Mouse (Mus musculus): ENCODE measurements at regions not wholly inside any gene's neighbourhood (a gene's known extent, or its start where the extent isn't known, plus 50 kb on each side); places are given as distances from the start of the nearest gene placed in this dataset.
A peak's percentile ranks its signal among the peaks of the same experiment; 100 is the strongest.

DNA sequence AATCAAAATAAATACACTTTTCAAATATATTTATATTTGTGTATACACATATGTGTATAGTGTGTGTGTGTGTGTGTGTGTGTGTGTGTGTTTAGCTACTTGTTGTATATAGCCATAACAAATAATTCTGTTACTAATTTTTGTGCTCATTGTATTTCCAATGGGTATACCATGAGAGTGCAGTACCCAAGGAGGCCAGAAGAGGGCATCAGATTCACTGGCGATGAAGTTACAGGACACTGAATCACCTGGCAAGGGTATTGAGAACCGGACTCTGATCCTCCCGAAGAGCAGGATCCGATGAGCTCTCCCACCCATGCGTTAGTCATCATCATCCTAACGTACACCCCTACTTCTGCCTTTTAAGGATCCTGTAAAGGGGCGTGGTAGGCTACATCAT lies 249.3 kb upstream of the Rpl38 start:
- no peak for DNase-seq
- Histone ChIP-seq H3K9ac (no peak overlapping the region), H3K27me3 (ENCODE audit: insufficient read depth, low read length) (no peaks in the 10 kb centered on the region), H3K4me3 (ENCODE audit: low read depth, low read length) (no peak overlapping the region), H3K4me1 (ENCODE audit: insufficient read depth) (no peaks in the 10 kb centered on the region), H3K36me3 (ENCODE audit: insufficient read depth) (no peaks in the 10 kb centered on the region), H3K27ac (ENCODE audit: low read depth, low read length) (no peak overlapping the region), H3K4me2 (ENCODE audit: low read depth) (no peak overlapping the region), H3K9me3 (ENCODE audit: low read length) (no peaks in the 10 kb centered on the region)
- no peak for ATAC-seq
- WGBS, result 87% methylated on average over 7 of the region's 7 CpGs
- peak; percentile 47 for TF ChIP-seq CTCF (IDR thresholded peaks at IDR 0.05; ENCODE audit: low read depth)

DNA sequence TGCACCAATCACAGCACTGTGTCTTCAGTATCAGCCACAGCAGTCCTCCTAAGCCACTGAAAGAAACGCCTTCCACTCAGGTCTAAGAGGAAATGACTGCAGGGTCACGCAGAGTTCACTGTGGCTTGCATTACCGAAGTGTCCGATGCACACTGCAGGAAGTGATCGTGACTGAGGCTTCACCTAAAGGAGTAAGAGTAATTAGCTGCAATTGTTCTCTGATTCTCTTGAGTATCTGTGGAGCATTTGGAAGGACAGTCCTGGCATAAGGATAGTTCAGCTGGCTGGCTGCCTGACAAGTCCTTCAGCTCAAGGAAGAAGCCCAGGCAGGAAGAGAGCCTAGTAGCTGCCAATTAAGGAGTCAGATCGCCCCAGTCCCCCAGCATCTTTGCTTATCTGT lies 252.2 kb upstream of the Rpl38 start:
- WGBS, result 63% methylated on average over 6 of the region's 6 CpGs
- no peak overlapping the region for H3K4me3 ChIP-seq (ENCODE audit: low read depth, low read length)
- no peak overlapping the region for H3K27ac ChIP-seq (ENCODE audit: low read depth, low read length)
- no peak for ATAC-seq
- H3K36me3 ChIP-seq (ENCODE audit: insufficient read depth), result no peaks in the 10 kb centered on the region
- H3K4me1 ChIP-seq (ENCODE audit: insufficient read depth), result no peaks in the 10 kb centered on the region
- no peak for TF ChIP-seq CTCF (IDR thresholded peaks at IDR 0.05; ENCODE audit: low read depth)
- H3K4me2 ChIP-seq (ENCODE audit: low read depth), result no peak overlapping the region
- H3K9ac ChIP-seq, result no peak overlapping the region
- H3K9me3 ChIP-seq (ENCODE audit: low read length), result no peaks in the 10 kb centered on the region
- no peaks in the 10 kb centered on the region for H3K27me3 ChIP-seq (ENCODE audit: insufficient read depth, low read length)
- no peak for DNase-seq

DNA sequence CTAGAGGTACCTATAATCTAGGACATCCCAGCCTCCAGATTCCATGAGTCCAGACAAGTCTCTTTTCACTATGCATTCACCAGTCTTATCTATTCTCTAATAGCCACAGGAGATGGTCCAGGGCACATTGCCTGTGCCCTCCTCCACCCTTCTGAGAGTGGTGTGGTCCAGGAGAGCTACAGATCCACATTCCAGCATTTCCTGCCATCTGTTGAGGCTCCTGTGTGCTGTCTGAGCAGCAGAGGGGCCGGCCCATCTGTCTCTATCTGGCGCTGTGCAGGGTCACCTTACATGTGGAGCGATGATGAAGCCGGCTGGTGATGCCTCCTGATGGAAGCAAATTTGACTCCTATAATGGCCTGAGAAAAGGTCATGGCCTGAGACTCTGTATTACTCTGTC lies 263.9 kb upstream of the Rpl38 start:
- no peak for DNase-seq

DNA sequence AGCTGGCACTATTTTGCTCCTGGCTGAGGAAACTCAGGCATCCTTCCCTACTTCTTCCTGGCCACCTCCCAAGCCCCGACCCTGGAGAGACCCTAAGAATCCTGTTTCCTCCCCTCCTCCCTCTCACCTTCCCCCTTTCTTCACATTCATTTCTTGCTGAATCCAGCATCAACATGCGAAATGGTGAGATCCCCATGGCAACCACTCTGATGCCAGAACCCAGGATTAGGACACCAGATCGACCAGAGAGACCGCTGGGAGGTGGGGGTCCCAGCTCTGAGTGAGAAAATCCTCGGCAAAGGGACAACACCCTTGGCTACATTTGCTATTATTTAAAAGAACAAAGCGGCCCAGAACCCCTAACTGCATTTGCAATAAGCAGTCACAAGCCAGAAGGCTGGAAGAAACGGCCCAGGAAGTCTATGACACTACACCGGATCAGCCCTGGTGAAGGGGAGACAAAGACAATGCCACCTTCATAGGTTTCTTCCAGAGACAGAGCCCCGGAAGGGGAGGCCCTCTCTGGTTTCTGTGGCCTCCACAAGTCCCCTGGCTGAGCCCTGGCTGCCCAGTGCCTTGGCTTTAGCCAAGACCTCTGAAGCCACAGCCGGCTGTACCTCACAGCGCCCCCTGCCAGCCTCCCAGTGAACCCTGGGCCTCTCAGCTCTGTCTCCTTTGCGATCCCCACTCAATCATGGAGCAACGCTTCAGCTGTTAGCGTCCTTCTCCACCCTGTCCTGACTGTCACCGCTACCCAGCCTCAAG lies 265.6 kb upstream of the Rpl38 start:
- Histone ChIP-seq H3K27ac (ENCODE audit: low read depth, low read length) (peak overlapping the region; percentile 40; the same call in 1 of the 2 replicates), H3K9ac (no peak overlapping the region; the same call in 1 of the 2 replicates), H3K4me3 (ENCODE audit: low read depth, low read length) (no peak overlapping the region), H3K36me3 (ENCODE audit: insufficient read depth) (no peaks in the 10 kb centered on the region), H3K9me3 (ENCODE audit: low read length) (no peaks in the 10 kb centered on the region), H3K4me1 (ENCODE audit: insufficient read depth) (peaks cover 13% of the 10 kb centered on the region), H3K4me2 (ENCODE audit: low read depth) (no peak overlapping the region), H3K27me3 (ENCODE audit: insufficient read depth, low read length) (no peaks in the 10 kb centered on the region)
- WGBS, result 18% methylated on average over 15 of the region's 15 CpGs
- DNase-seq (peak; percentile 75), ATAC-seq (peak; percentile 84)
- TF ChIP-seq CTCF (IDR thresholded peaks at IDR 0.05; ENCODE audit: low read depth), result peak; percentile 57

More for the DNA sequence above, 263.9 kb upstream of the Rpl38 start:
- H3K4me3 ChIP-seq (ENCODE audit: low read depth, low read length), result no peak overlapping the region
- no peak overlapping the region for H3K9ac ChIP-seq
- ATAC-seq, result no peak
- no peaks in the 10 kb centered on the region for H3K27me3 ChIP-seq (ENCODE audit: insufficient read depth, low read length)
- no peak for TF ChIP-seq CTCF (IDR thresholded peaks at IDR 0.05; ENCODE audit: low read depth)
- WGBS, result 73% methylated on average over 4 of the region's 4 CpGs
- no peaks in the 10 kb centered on the region for H3K9me3 ChIP-seq (ENCODE audit: low read length)
- peaks cover 13% of the 10 kb centered on the region for H3K4me1 ChIP-seq (ENCODE audit: insufficient read depth)
- H3K27ac ChIP-seq (ENCODE audit: low read depth, low read length), result no peak overlapping the region
- no peak overlapping the region for H3K4me2 ChIP-seq (ENCODE audit: low read depth)
- H3K36me3 ChIP-seq (ENCODE audit: insufficient read depth), result no peaks in the 10 kb centered on the region

DNA sequence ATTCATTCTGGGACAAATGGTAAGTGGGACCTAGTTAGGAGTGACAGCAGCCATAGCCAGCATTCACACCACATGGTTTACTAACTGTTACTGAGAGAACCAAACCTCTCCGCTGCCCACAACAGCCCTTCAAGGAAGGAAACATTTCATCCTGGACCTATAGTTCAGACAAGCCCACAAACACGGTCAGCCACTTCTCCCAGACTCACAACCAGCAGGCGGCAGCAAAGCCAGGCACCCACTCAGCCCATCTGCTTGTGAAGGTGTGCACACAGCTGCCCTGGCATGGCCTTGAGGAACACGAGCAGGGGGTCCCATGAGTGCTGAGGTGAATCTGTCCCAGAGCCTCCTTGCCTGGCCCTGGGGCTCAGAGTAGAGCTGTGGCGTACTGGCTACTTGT lies 267.6 kb upstream of the Rpl38 start:
- no peak overlapping the region for H3K4me3 ChIP-seq (ENCODE audit: low read depth, low read length)
- H3K9me3 ChIP-seq (ENCODE audit: low read length), result no peaks in the 10 kb centered on the region
- DNase-seq, result no peak
- no peaks in the 10 kb centered on the region for H3K36me3 ChIP-seq (ENCODE audit: insufficient read depth)
- H3K4me2 ChIP-seq (ENCODE audit: low read depth), result no peak overlapping the region
- no peaks in the 10 kb centered on the region for H3K27me3 ChIP-seq (ENCODE audit: insufficient read depth, low read length)
- 71% methylated on average over 5 of the region's 5 CpGs for WGBS
- peak; percentile 45 for TF ChIP-seq CTCF (IDR thresholded peaks at IDR 0.05; ENCODE audit: low read depth)
- ATAC-seq, result no peak
- no peak overlapping the region for H3K9ac ChIP-seq
- no peak overlapping the region for H3K27ac ChIP-seq (ENCODE audit: low read depth, low read length)
- peaks cover 13% of the 10 kb centered on the region for H3K4me1 ChIP-seq (ENCODE audit: insufficient read depth)

DNA sequence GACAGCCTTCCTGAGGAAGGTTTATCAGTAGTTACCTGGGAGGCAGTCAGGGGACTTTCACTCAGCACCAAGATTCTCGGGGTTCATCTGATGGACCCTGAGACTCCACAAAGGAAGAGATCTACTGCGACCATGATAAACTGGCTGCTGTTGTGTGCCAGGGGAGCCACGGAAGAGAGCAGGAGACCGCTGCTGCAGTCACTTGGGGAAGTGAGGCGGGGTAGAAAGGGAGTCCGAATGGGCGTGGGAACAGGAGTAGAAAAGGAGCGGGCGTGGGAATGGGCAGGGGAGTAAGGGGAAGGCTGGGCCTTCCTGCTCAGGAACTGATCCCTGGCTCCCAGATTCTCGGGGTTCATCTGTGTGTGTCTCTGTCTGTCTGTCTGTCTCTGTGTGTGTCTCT lies 276.2 kb upstream of the Rpl38 start:
- Histone ChIP-seq H3K9me3 (ENCODE audit: low read length) (no peaks in the 10 kb centered on the region), H3K4me3 (ENCODE audit: low read depth, low read length) (no peak overlapping the region), H3K36me3 (ENCODE audit: insufficient read depth) (no peaks in the 10 kb centered on the region), H3K9ac (no peak overlapping the region), H3K4me2 (ENCODE audit: low read depth) (no peak overlapping the region), H3K27me3 (ENCODE audit: insufficient read depth, low read length) (no peaks in the 10 kb centered on the region), H3K27ac (ENCODE audit: low read depth, low read length) (no peak overlapping the region), H3K4me1 (ENCODE audit: insufficient read depth) (no peaks in the 10 kb centered on the region)
- no peak for TF ChIP-seq CTCF (IDR thresholded peaks at IDR 0.05; ENCODE audit: low read depth)
- ATAC-seq, result no peak
- 73% methylated on average over 10 of the region's 10 CpGs for WGBS
- no peak for DNase-seq

DNA sequence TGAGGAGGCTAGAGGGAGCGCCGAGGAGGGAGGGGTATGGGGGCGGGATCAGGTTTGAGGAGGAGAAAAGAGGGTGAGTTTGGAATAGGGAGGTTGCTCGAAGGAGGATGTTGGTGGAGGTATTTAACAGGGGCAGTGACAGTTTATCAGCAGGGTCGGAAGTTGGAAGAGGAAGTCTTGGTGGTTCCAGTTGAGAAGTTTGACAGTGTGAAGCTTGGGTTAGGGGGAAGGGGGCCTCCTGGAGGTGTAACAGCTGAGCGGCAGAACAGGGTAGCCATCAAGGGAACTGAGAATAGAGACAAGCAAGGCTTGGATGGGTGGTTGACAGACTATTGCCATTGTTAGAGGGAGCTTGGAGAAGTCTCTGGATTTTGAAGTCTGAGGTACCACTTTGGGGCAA lies 276.8 kb upstream of the Rpl38 start:
- DNase-seq, result no peak
- no peak overlapping the region for H3K27ac ChIP-seq (ENCODE audit: low read depth, low read length)
- no peak overlapping the region for H3K4me3 ChIP-seq (ENCODE audit: low read depth, low read length)
- no peak for ATAC-seq
- 76% methylated on average over 6 of the region's 6 CpGs for WGBS
- no peak for TF ChIP-seq CTCF (IDR thresholded peaks at IDR 0.05; ENCODE audit: low read depth)
- H3K4me2 ChIP-seq (ENCODE audit: low read depth), result no peak overlapping the region
- H3K9me3 ChIP-seq (ENCODE audit: low read length), result no peaks in the 10 kb centered on the region
- H3K9ac ChIP-seq, result no peak overlapping the region
- no peaks in the 10 kb centered on the region for H3K27me3 ChIP-seq (ENCODE audit: insufficient read depth, low read length)
- no peaks in the 10 kb centered on the region for H3K36me3 ChIP-seq (ENCODE audit: insufficient read depth)
- no peaks in the 10 kb centered on the region for H3K4me1 ChIP-seq (ENCODE audit: insufficient read depth)
